13 mouse cellular contexts compared by ENCODE assay signal in genomic region chr10:81161602-81162317, GRCm38 (mm10). TPM values are rescaled to one million over a fixed set of nuclear protein-coding genes. Genes with fewer than 3 reads are reported as not detected.
DNase-seq lines count a peak whose midpoint lies in the region; ATAC-seq lines count a peak whose summit lies in the region.
"Had no signal": no experiment of that assay in that cellular context is flagged by ENCODE, and none has a peak within 500 bp of the region (broad histone marks: within the 10 kb centered on the region; RNA-seq: fewer than 3 reads in every experiment).

No protein-coding gene starts in this region.

- WGBS in hindbrain, embryonic 13.5 days: 74% methylated on average over 8 of the region's 8 CpGs
- 69% methylated on average over 8 of the region's 8 CpGs for WGBS in liver, embryonic 13.5 days (ENCODE audit: insufficient replicate concordance)

- H3K36me3 ChIP-seq in hindbrain, embryonic 13.5 days: peaks cover 75% of the 10 kb centered on the region
- H3K36me3 ChIP-seq in liver, embryonic 13.5 days: peaks cover 76% of the 10 kb centered on the region

- H3K27ac ChIP-seq in hindbrain, embryonic 13.5 days: peak overlapping the region; percentile 55
- peak overlapping the region; percentile 39; the same call in 1 of the 2 replicates for H3K27ac ChIP-seq in liver, embryonic 13.5 days
- H3K27ac ChIP-seq: forebrain, embryonic 12.5 days had no signal

- no peak overlapping the region for H3K4me2 ChIP-seq in hindbrain, embryonic 13.5 days
- no peak overlapping the region for H3K4me2 ChIP-seq in liver, embryonic 13.5 days
- H3K4me2 ChIP-seq: forebrain, embryonic 12.5 days had no signal

- H3K4me3 ChIP-seq in hindbrain, embryonic 13.5 days: no peak overlapping the region
- H3K4me3 ChIP-seq in liver, embryonic 13.5 days (replicated peaks): no peak overlapping the region
- H3K4me3 ChIP-seq: forebrain, embryonic 12.5 days had no signal

- peaks cover 42% of the 10 kb centered on the region for H3K4me1 ChIP-seq in hindbrain, embryonic 13.5 days (replicated peaks)
- peaks cover 70% of the 10 kb centered on the region for H3K4me1 ChIP-seq in liver, embryonic 13.5 days (replicated peaks)

- ATAC-seq in hindbrain, embryonic 13.5 days (ENCODE audit: low FRiP score): no peak
- ATAC-seq in liver, embryonic 13.5 days (ENCODE audit: low read depth): 0 out of 2 replicates have a peak, but pooled peaks have one; percentile 11

- DNase-seq in lung, postnatal 36 days: peak; percentile 51
- no peak for DNase-seq in lung, adult 18-20 months
- no peak for DNase-seq in liver, embryonic 13.5 days
- peak; percentile 78 to 86 for DNase-seq in spleen, postnatal 4 days (ENCODE audit: low spot score in 2 of 2)
- DNase-seq in gastrocnemius, postnatal 10 days: no peak
- no peak for DNase-seq in gastrocnemius, postnatal 4 days (ENCODE audit: low spot score in 2 of 2)
- DNase-seq: cerebellum, postnatal 10 days; heart, postnatal 36 days; thymus, adult 2 months had no signal

- H3K9me3 ChIP-seq in hindbrain, embryonic 13.5 days: no peaks in the 10 kb centered on the region
- H3K9me3 ChIP-seq in liver, embryonic 13.5 days (replicated peaks): no peaks in the 10 kb centered on the region
- H3K9me3 ChIP-seq: forebrain, embryonic 12.5 days had no signal

- H3K9ac ChIP-seq in hindbrain, embryonic 13.5 days: 0 out of 2 replicates have a peak overlapping the region, but pooled peaks have one; percentile 15
- H3K9ac ChIP-seq in liver, embryonic 13.5 days: no peak overlapping the region
- H3K9ac ChIP-seq: forebrain, embryonic 12.5 days had no signal

- H3K27me3 ChIP-seq in hindbrain, embryonic 13.5 days: no peaks in the 10 kb centered on the region
- no peaks in the 10 kb centered on the region for H3K27me3 ChIP-seq in liver, embryonic 13.5 days
- H3K27me3 ChIP-seq: forebrain, embryonic 12.5 days had no signal

RNA-seq across cellular contexts. Expression of gene Pias4, which starts 6.0 kb away (rescaled TPM):
- polyA plus RNA-seq in hindbrain, embryonic 13.5 days (2015; fragmentation: Nextera tagmentation; extraction: Ambion mirVana): 58.4 and 62.3 TPM in 2 replicates
- polyA plus RNA-seq in liver, embryonic 13.5 days (2015; fragmentation: Nextera tagmentation; extraction: Ambion mirVana): 23.5 and 23.8 TPM in 2 replicates
- 10 to 100 TPM; 10.7 to 13.8 TPM for total RNA-seq in gastrocnemius, postnatal 10 days (2021)
- total RNA-seq in gastrocnemius, postnatal 4 days (2021): 10 to 100 TPM; 22.1 to 22.5 TPM

RNA-seq across cellular contexts. Expression of gene Eef2, which starts 14.7 kb away (rescaled TPM):
- 561 and 576 TPM in 2 replicates for polyA plus RNA-seq in hindbrain, embryonic 13.5 days (2015; fragmentation: Nextera tagmentation; extraction: Ambion mirVana)
- 369 and 384 TPM in 2 replicates for polyA plus RNA-seq in liver, embryonic 13.5 days (2015; fragmentation: Nextera tagmentation; extraction: Ambion mirVana)
- 1,000 to 10,000 TPM in 1 of 2 experiments, 100 to 1,000 TPM in 1; 974 to 1,018 TPM for total RNA-seq in gastrocnemius, postnatal 10 days (2021)
- 1,000 to 10,000 TPM; 1,324 to 1,404 TPM for total RNA-seq in gastrocnemius, postnatal 4 days (2021)

RNA-seq across cellular contexts. Expression of gene Dapk3, which starts 21.0 kb away (rescaled TPM):
- 59.1 and 61.7 TPM in 2 replicates for polyA plus RNA-seq in hindbrain, embryonic 13.5 days (2015; fragmentation: Nextera tagmentation; extraction: Ambion mirVana)
- 19.3 and 20.9 TPM in 2 replicates for polyA plus RNA-seq in liver, embryonic 13.5 days (2015; fragmentation: Nextera tagmentation; extraction: Ambion mirVana)
- total RNA-seq in gastrocnemius, postnatal 10 days (2021): 10 to 100 TPM; 29.8 to 30.4 TPM
- total RNA-seq in gastrocnemius, postnatal 4 days (2021): 10 to 100 TPM; 40.2 to 41.4 TPM

RNA-seq across cellular contexts. Expression of gene 4930442H23Rik, which starts 21.9 kb away (rescaled TPM):
- 0.13 and 0.26 TPM in 2 replicates for polyA plus RNA-seq in hindbrain, embryonic 13.5 days (2015; fragmentation: Nextera tagmentation; extraction: Ambion mirVana)
- 0.08 TPM in 1 of 2 replicates, not detected in the other for polyA plus RNA-seq in liver, embryonic 13.5 days (2015; fragmentation: Nextera tagmentation; extraction: Ambion mirVana)
- not detected for total RNA-seq in gastrocnemius, postnatal 10 days (2021)
- not detected for total RNA-seq in gastrocnemius, postnatal 4 days (2021)
- total RNA-seq: heart, postnatal 36 days; left cerebral cortex, postnatal 14 days; megakaryocyte-erythroid progenitor cell, adult 5-6 weeks had no signal
- polyA plus RNA-seq: forebrain, embryonic 12.5 days; thymus, adult 2 months had no signal

RNA-seq across cellular contexts. Expression of gene Zbtb7a, which starts 26.7 kb away (rescaled TPM):
- polyA plus RNA-seq in hindbrain, embryonic 13.5 days (2015; fragmentation: Nextera tagmentation; extraction: Ambion mirVana): 13.2 and 13.5 TPM in 2 replicates
- 49.1 and 49.6 TPM in 2 replicates for polyA plus RNA-seq in liver, embryonic 13.5 days (2015; fragmentation: Nextera tagmentation; extraction: Ambion mirVana)
- 10 to 100 TPM; 29.2 to 35.9 TPM for total RNA-seq in gastrocnemius, postnatal 10 days (2021)
- 10 to 100 TPM; 37.7 to 42.0 TPM for total RNA-seq in gastrocnemius, postnatal 4 days (2021)

Comparison
In these comparisons a context has a peak if more than half of its experiments do, and no peak if none do; other contexts are left out.
1. DNase-seq: peak in lung, postnatal 36 days (single experiment) and spleen, postnatal 4 days (2 of 2); none in lung, adult 18-20 months (0 of 2), liver, embryonic 13.5 days (single experiment), gastrocnemius, postnatal 10 days (single experiment) and gastrocnemius, postnatal 4 days (0 of 2).